Mouse (Mus musculus) embryonic fibroblast, embryonic 13.5 days (primary cell): ENCODE results near the gene Aarsd1.

Experiments
- CTCF ChIP-seq: IDR thresholded peaks from 2 replicates; pipeline ENCODE4 v1.5.1; 2011; ENCODE audit warnings: mild to moderate bottlenecking, control low read depth, low read length, moderate library complexity, borderline replicate concordance; ENCODE audit not compliant: insufficient read depth
- POLR2A ChIP-seq: IDR thresholded peaks from 2 replicates; pipeline ENCODE4 v1.6.1; 2011; ENCODE audit warnings: low read depth, mild to moderate bottlenecking, control low read depth, low read length, moderate library complexity

- TF ChIP-seq CTCF (no peak), POLR2A (no peak)
Measured at GRCm38 (mm10) chr11:101364531-101364931, 52.9 kb downstream of the Aarsd1 start.
